Mouse (Mus musculus) splenic B cell, adult 2 months (primary cell): Measurements from ENCODE around the gene Adarb1.

Experiments used
- DNase-seq: peaks from one replicate; pipeline ENCODE4 v3.0.0-alpha.2; 2011; ENCODE audit warnings: low read depth, low spot score
- H3K27me3 ChIP-seq: 2 replicates; pipeline ENCODE4 v1.6.1; 2012; ENCODE audit warnings: mild to moderate bottlenecking, low read length, moderate library complexity, mixed read lengths; ENCODE audit not compliant: control insufficient read depth, poor library complexity, insufficient read depth, severe bottlenecking
- H3K36me3 ChIP-seq: 2 replicates; pipeline ENCODE4 v1.6.1; 2012; ENCODE audit warnings: mild to moderate bottlenecking, low read length, moderate library complexity, mixed read lengths; ENCODE audit not compliant: control insufficient read depth, poor library complexity, insufficient read depth, severe bottlenecking

Adarb1 gene

DNA sequence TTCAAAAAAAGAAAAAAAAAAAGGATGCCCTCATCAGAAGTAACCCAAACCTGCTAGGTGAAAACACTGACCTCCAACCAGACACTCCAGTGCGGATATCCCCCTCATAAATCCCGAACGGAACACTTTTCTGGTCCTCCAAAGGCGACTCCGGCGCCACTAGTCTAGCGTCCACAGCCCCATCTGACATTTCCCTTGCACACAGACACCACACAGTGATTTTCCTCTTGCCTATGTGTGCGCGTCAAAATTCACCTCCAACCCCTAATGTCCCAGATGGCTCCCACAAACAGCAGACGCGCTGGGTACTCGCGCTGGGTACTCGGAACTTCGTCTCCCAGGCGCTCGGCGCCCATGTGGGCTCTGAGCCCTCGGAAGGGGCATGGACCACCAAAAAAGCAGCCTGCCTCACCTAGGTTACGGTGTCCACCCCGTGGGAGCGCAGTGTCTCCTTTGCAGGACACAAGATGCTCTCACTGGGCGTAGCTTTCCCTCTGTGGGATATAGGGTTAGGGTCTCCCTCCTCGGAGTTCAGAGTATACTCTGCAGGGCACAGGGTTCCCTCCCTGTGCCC, 1.3 kb downstream of the Adarb1 start:
- H3K27me3 ChIP-seq, result no peaks in the 10 kb centered on the region
- DNase-seq, result no peak

GRCm38 (mm10) chr10:77415867-77416266, 2.2 kb downstream of the Adarb1 start:
- Histone ChIP-seq H3K36me3 (no peaks in the 10 kb centered on the region), H3K27me3 (no peaks in the 10 kb centered on the region)
- no peak for DNase-seq

More for the DNA sequence above, 1.3 kb downstream of the Adarb1 start:
- H3K36me3 ChIP-seq, result no peaks in the 10 kb centered on the region

GRCm38 (mm10) chr10:77413791-77414190, 4.3 kb downstream of the Adarb1 start:
- Histone ChIP-seq H3K36me3 (no peaks in the 10 kb centered on the region), H3K27me3 (no peaks in the 10 kb centered on the region)
- no peak for DNase-seq

- H3K36me3 ChIP-seq, result no peaks in the 10 kb centered on the region
- H3K27me3 ChIP-seq, result no peaks in the 10 kb centered on the region
- no peak for DNase-seq
Observed at GRCm38 (mm10) chr10:77409154-77409553, 8.9 kb downstream of the Adarb1 start.

GRCm38 (mm10) chr10:77408241-77408640, 9.8 kb downstream of the Adarb1 start:
- DNase-seq, result no peak
- Histone ChIP-seq H3K27me3 (no peaks in the 10 kb centered on the region), H3K36me3 (no peaks in the 10 kb centered on the region)

DNA sequence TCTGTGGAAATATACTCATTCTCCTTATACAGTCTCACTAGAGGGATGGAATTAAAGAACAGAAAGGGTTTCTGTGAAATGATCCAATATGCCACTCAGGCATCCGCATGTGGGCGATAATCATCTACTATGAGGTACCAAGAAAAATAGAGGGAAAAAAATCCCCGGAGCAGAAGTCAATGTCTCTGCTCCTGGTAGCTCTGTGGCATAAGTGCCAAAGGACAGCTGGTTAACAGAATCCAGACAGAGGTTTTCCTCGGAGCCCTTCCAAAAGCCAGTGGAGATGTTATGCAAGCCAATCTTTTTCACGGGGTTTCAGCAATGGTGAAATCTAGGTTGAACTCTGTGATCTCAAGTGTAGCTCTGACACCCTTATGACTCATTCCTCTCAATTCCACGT, 11.6 kb downstream of the Adarb1 start:
- H3K36me3 ChIP-seq, result no peaks in the 10 kb centered on the region
- no peaks in the 10 kb centered on the region for H3K27me3 ChIP-seq
- no peak for DNase-seq

DNA sequence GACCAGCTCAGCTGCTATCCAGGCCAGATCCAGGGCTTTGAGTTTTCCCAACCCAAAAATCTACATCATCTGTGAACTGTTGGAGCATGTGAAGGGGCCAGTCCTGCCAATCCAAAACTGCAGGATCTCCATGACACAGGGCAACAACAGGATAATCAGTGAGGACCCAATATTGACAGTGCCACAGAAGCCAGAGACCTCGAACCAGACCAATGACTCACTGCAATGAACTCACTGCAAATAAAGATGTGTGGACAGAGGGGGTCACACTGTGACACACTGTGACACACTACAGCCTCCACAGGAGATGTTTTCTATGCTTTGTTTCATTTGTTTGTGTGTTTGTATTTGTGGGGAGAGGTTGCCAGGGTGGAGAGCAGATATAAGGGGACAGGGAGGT, 15.6 kb downstream of the Adarb1 start:
- DNase-seq, result no peak

DNA sequence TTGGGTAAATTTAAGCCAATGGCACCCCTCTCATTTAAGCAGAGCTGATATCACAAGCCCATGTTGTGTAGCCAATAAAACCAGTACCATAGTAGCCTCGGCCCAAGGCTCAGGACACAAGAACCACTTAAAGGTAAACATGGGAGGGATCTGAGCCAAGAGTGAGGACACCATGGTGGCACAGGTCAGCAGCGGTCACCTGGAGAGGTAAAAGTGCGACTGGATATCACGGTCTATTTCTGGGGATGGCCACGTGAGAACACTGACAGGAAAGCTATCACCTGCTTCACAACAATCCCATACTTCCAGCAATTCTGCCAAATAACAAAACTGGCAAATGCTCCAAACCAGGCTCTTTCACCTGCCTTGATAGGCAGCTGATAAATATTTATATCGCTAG, 17.0 kb downstream of the Adarb1 start:
- no peak for DNase-seq
- Histone ChIP-seq H3K36me3 (no peaks in the 10 kb centered on the region), H3K27me3 (no peaks in the 10 kb centered on the region)

More for the DNA sequence above, 15.6 kb downstream of the Adarb1 start:
- no peaks in the 10 kb centered on the region for H3K27me3 ChIP-seq
- no peaks in the 10 kb centered on the region for H3K36me3 ChIP-seq

- Histone ChIP-seq H3K36me3 (no peaks in the 10 kb centered on the region), H3K27me3 (no peaks in the 10 kb centered on the region)
- DNase-seq, result no peak
Observed at GRCm38 (mm10) chr10:77399938-77400337, 18.1 kb downstream of the Adarb1 start.

- no peak for DNase-seq
- H3K36me3 ChIP-seq, result no peaks in the 10 kb centered on the region
- no peaks in the 10 kb centered on the region for H3K27me3 ChIP-seq
Observed at GRCm38 (mm10) chr10:77398082-77398481, 20.0 kb downstream of the Adarb1 start.

GRCm38 (mm10) chr10:77397056-77397642, 20.9 kb downstream of the Adarb1 start:
- Histone ChIP-seq H3K27me3 (no peaks in the 10 kb centered on the region), H3K36me3 (no peaks in the 10 kb centered on the region)
- no peak for DNase-seq

DNA sequence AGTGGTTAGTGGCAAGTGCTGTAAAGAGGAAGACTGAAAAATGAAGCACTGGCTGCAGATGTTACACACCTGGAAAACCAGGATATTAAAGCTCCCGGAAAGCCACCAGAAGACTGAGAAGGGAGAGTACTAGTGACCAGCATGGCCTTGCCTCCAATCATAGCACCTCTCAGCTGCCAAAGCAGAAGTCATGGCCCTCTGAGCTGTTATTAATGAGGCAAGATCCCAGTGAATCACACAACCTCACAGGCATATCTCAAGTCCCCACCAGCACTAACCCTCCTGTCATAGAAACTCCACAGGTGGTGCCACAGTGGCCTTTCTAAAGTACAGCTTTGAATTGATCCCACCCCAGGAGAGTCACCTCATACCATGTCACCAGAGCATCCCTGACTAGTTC, 22.1 kb downstream of the Adarb1 start:
- Histone ChIP-seq H3K36me3 (no peaks in the 10 kb centered on the region), H3K27me3 (no peaks in the 10 kb centered on the region)
- no peak for DNase-seq

DNA sequence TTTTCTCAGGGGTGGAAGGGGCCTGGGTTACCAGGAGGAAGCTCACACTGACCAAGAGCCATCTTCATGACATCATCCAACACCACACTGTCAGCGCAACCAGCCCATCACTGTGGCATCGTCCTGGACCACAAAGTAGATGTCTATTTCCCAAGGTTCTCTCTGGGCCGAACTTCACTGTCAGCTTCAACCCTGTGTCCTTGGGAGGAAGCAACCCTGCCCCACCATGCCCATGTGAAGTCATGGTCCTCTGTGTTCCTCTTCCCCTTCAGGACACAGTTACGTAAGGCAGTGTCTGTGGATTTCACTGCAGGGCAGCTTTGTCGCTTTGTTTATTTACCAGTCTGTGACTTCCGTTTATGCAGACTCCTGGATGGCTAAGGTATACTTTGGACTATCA, 27.0 kb downstream of the Adarb1 start:
- no peaks in the 10 kb centered on the region for H3K36me3 ChIP-seq
- H3K27me3 ChIP-seq, result no peaks in the 10 kb centered on the region

GRCm38 (mm10) chr10:77387558-77387957, 30.5 kb downstream of the Adarb1 start:
- H3K27me3 ChIP-seq, result no peaks in the 10 kb centered on the region
- no peaks in the 10 kb centered on the region for H3K36me3 ChIP-seq
- DNase-seq, result no peak

More for the DNA sequence above, 27.0 kb downstream of the Adarb1 start:
- DNase-seq, result no peak

DNA sequence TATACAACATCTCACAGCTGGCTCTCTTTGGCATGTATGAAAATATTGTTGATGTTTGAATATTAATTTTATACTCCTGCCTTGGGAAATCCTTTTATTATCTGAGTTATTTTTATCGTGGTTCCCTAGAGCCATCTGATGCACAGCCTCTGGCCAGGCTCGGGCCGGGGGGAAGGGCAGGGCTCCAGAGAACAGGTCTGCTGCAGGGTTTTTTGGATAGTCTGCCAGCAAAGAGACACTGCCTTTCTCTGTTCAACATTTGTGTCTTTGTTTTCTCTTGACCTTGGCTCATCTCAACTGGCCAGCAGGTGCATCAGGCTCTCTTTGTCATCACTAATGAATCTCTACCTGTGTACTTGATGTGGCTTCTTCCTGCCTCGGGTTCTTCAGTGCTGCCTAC, 32.3 kb downstream of the Adarb1 start:
- Histone ChIP-seq H3K36me3 (no peaks in the 10 kb centered on the region), H3K27me3 (no peaks in the 10 kb centered on the region)
- DNase-seq, result no peak

- no peaks in the 10 kb centered on the region for H3K36me3 ChIP-seq
- no peak for DNase-seq
- H3K27me3 ChIP-seq, result no peaks in the 10 kb centered on the region
Observed at GRCm38 (mm10) chr10:77383045-77383444, 35.0 kb downstream of the Adarb1 start.
